ENCODE assay signal across 11 mouse cellular contexts in genomic region chr11:72751956-72752355, GRCm38 (mm10). TPM values are rescaled to one million over a fixed set of nuclear protein-coding genes. Genes with fewer than 3 reads are reported as not detected.
A peak's percentile ranks its signal among the peaks of the same experiment; 100 is the strongest.
DNase-seq lines count a peak whose midpoint lies in the region; ATAC-seq and TF ChIP-seq lines count a peak whose summit lies in the region.
"Had no signal": no experiment of that assay in that cellular context is flagged by ENCODE, and none has a peak within 500 bp of the region (broad histone marks: within the 10 kb centered on the region; RNA-seq: fewer than 3 reads in every experiment).

No protein-coding gene starts in this region.

- 30% methylated on average over 2 of the region's 2 CpGs for WGBS in hindbrain, postnatal 0 days
- 51% methylated on average over 2 of the region's 2 CpGs for WGBS in hindbrain, embryonic 14.5 days
- WGBS in kidney, embryonic 14.5 days, result 57% methylated on average over 2 of the region's 2 CpGs
- WGBS in hindbrain, embryonic 10.5 days, result 56% methylated on average over 2 of the region's 2 CpGs

- H3K4me2 ChIP-seq in hindbrain, postnatal 0 days (ENCODE audit: low read depth, low read length), result no peak overlapping the region
- no peak overlapping the region for H3K4me2 ChIP-seq in hindbrain, embryonic 14.5 days (replicated peaks)
- H3K4me2 ChIP-seq in kidney, embryonic 14.5 days (replicated peaks; ENCODE audit: low read depth, low read length), result no peak overlapping the region
- H3K4me2 ChIP-seq: limb, embryonic 13.5 days had no signal

- TF ChIP-seq CTCF in hindbrain, postnatal 0 days (IDR thresholded peaks at IDR 0.05; ENCODE audit: low read depth), result peak; percentile 48

- H3K36me3 ChIP-seq in hindbrain, postnatal 0 days (ENCODE audit: insufficient read depth, low read length), result peaks cover 81% of the 10 kb centered on the region
- H3K36me3 ChIP-seq in hindbrain, embryonic 14.5 days (replicated peaks; ENCODE audit: control insufficient read depth, insufficient read depth), result peaks cover 100% of the 10 kb centered on the region
- H3K36me3 ChIP-seq in kidney, embryonic 14.5 days (ENCODE audit: control insufficient read depth, insufficient read depth, low read length), result peaks cover 86% of the 10 kb centered on the region
- peaks cover 100% of the 10 kb centered on the region for H3K36me3 ChIP-seq in hindbrain, embryonic 10.5 days

- H3K27me3 ChIP-seq in hindbrain, postnatal 0 days (ENCODE audit: insufficient read depth, low read length), result no peaks in the 10 kb centered on the region
- no peaks in the 10 kb centered on the region for H3K27me3 ChIP-seq in hindbrain, embryonic 14.5 days (ENCODE audit: control insufficient read depth, insufficient read depth, low read length)
- H3K27me3 ChIP-seq in kidney, embryonic 14.5 days (ENCODE audit: control insufficient read depth, insufficient read depth, low read length), result no peaks in the 10 kb centered on the region
- no peaks in the 10 kb centered on the region for H3K27me3 ChIP-seq in hindbrain, embryonic 10.5 days (ENCODE audit: insufficient read depth, poor library complexity, severe bottlenecking)
- H3K27me3 ChIP-seq: limb, embryonic 13.5 days had no signal

- DNase-seq in hindbrain, postnatal 0 days (ENCODE audit: low spot score), result peak; percentile 8
- DNase-seq in hindbrain, embryonic 14.5 days (ENCODE audit: low spot score), result no peak
- DNase-seq in NIH3T3 (ENCODE audit: low read depth), result peak; percentile 92
- peak; percentile 10 for DNase-seq in fat pad, adult 2 months (ENCODE audit: extremely low read depth, low read depth, low spot score)
- peak; percentile 3 for DNase-seq in retina, embryonic 14.5 days (ENCODE audit: low spot score)
- DNase-seq in hindbrain, embryonic 10.5 days (ENCODE audit: low spot score), result no peak
- DNase-seq: cerebellum, postnatal 14 days; right cerebral cortex, adult 18-20 months had no signal

- no peak overlapping the region for H3K9ac ChIP-seq in hindbrain, postnatal 0 days (replicated peaks; ENCODE audit: low read length)
- H3K9ac ChIP-seq in hindbrain, embryonic 14.5 days, result no peak overlapping the region
- H3K9ac ChIP-seq in kidney, embryonic 14.5 days (ENCODE audit: low read depth, low read length), result no peak overlapping the region
- H3K9ac ChIP-seq: limb, embryonic 13.5 days had no signal

- ATAC-seq in hindbrain, postnatal 0 days, result no peak
- ATAC-seq in hindbrain, embryonic 14.5 days (ENCODE audit: low FRiP score), result no peak
- no peak for ATAC-seq in kidney, embryonic 14.5 days (ENCODE audit: low FRiP score, low TSS enrichment)

- H3K4me3 ChIP-seq in hindbrain, postnatal 0 days (ENCODE audit: low read length), result no peak overlapping the region
- H3K4me3 ChIP-seq in hindbrain, embryonic 14.5 days (replicated peaks; ENCODE audit: low read length), result no peak overlapping the region
- no peak overlapping the region for H3K4me3 ChIP-seq in kidney, embryonic 14.5 days (ENCODE audit: low read length)
- H3K4me3 ChIP-seq in hindbrain, embryonic 10.5 days, result no peak overlapping the region
- H3K4me3 ChIP-seq: forebrain, embryonic 10.5 days; limb, embryonic 13.5 days had no signal

- no peak overlapping the region for H3K27ac ChIP-seq in hindbrain, postnatal 0 days
- H3K27ac ChIP-seq in hindbrain, embryonic 14.5 days, result no peak overlapping the region
- no peak overlapping the region for H3K27ac ChIP-seq in kidney, embryonic 14.5 days (ENCODE audit: low read depth, low read length)
- no peak overlapping the region for H3K27ac ChIP-seq in hindbrain, embryonic 10.5 days
- H3K27ac ChIP-seq: forebrain, embryonic 10.5 days; limb, embryonic 13.5 days had no signal

- no peaks in the 10 kb centered on the region for H3K4me1 ChIP-seq in hindbrain, postnatal 0 days (ENCODE audit: insufficient read depth, low read length)
- no peaks in the 10 kb centered on the region for H3K4me1 ChIP-seq in hindbrain, embryonic 14.5 days (replicated peaks; ENCODE audit: control insufficient read depth, insufficient read depth, low read length)
- H3K4me1 ChIP-seq in kidney, embryonic 14.5 days (ENCODE audit: control insufficient read depth, insufficient read depth, low read length), result no peaks in the 10 kb centered on the region
- no peaks in the 10 kb centered on the region for H3K4me1 ChIP-seq in hindbrain, embryonic 10.5 days (replicated peaks)
- H3K4me1 ChIP-seq: forebrain, embryonic 10.5 days; limb, embryonic 13.5 days had no signal

- H3K9me3 ChIP-seq in hindbrain, postnatal 0 days (ENCODE audit: low read length), result no peaks in the 10 kb centered on the region
- no peaks in the 10 kb centered on the region for H3K9me3 ChIP-seq in hindbrain, embryonic 14.5 days (ENCODE audit: control insufficient read depth, low read length)
- no peaks in the 10 kb centered on the region for H3K9me3 ChIP-seq in kidney, embryonic 14.5 days (ENCODE audit: control insufficient read depth, low read length)
- H3K9me3 ChIP-seq in hindbrain, embryonic 10.5 days, result no peaks in the 10 kb centered on the region
- H3K9me3 ChIP-seq: forebrain, embryonic 10.5 days; limb, embryonic 13.5 days had no signal

RNA-seq across cellular contexts. Expression of gene Cyb5d2, which starts 44.0 kb away (rescaled TPM):
- total RNA-seq in hindbrain, postnatal 0 days (2014; rRNA removed), result 10.9 and 11.8 TPM in 2 replicates
- 8.6 and 8.7 TPM in 2 replicates for polyA plus RNA-seq in hindbrain, postnatal 0 days (2015; fragmentation: Nextera tagmentation; extraction: Ambion mirVana)
- 5.9 and 7.3 TPM in 2 replicates for polyA plus RNA-seq in hindbrain, embryonic 14.5 days (2014; fragmentation: Nextera tagmentation; extraction: Ambion mirVana)
- polyA plus RNA-seq in kidney, embryonic 14.5 days (2014; fragmentation: Nextera tagmentation; extraction: Ambion mirVana), result 4.4 and 5.5 TPM in 2 replicates
- polyA plus RNA-seq in hindbrain, embryonic 10.5 days (2016; fragmentation: Nextera tagmentation; extraction: Ambion mirVana), result 5.0 and 6.1 TPM in 2 replicates

RNA-seq across cellular contexts. Expression of gene Zzef1, which starts 44.1 kb away (rescaled TPM):
- 37.1 and 43.2 TPM in 2 replicates for total RNA-seq in hindbrain, postnatal 0 days (2014; rRNA removed)
- polyA plus RNA-seq in hindbrain, postnatal 0 days (2015; fragmentation: Nextera tagmentation; extraction: Ambion mirVana), result 9.4 and 10.5 TPM in 2 replicates
- 16.4 and 18.5 TPM in 2 replicates for polyA plus RNA-seq in hindbrain, embryonic 14.5 days (2014; fragmentation: Nextera tagmentation; extraction: Ambion mirVana)
- polyA plus RNA-seq in kidney, embryonic 14.5 days (2014; fragmentation: Nextera tagmentation; extraction: Ambion mirVana), result 9.7 and 10.5 TPM in 2 replicates
- 7.5 and 8.6 TPM in 2 replicates for polyA plus RNA-seq in hindbrain, embryonic 10.5 days (2016; fragmentation: Nextera tagmentation; extraction: Ambion mirVana)

Comparison
In these comparisons a context has a peak if more than half of its experiments do, and no peak if none do; other contexts are left out.
1. DNase-seq: peak in hindbrain, postnatal 0 days (single experiment), NIH3T3 (single experiment), fat pad, adult 2 months (single experiment) and retina, embryonic 14.5 days (single experiment); none in hindbrain, embryonic 14.5 days (single experiment) and hindbrain, embryonic 10.5 days (single experiment).